Mouse (Mus musculus) forebrain, embryonic 14.5 days (tissue): ENCODE data around the gene Atad5. TPM values are rescaled to one million over a fixed set of nuclear protein-coding genes. Genes with fewer than 3 reads are reported as not detected.
A peak's percentile ranks its signal among the peaks of the same experiment; 100 is the strongest.

Source experiments
- ATAC-seq: fragments of 200-750 bp; cut with Nextera tagmentation; 2 replicates; pipeline ENCODE4 v1.8.0; 2017; ENCODE audit warnings: mild to moderate bottlenecking, moderate library complexity
- DNase-seq: peaks from one replicate; pipeline ENCODE4 v3.0.0-alpha.2; 2015; ENCODE audit warnings: low spot score
- H3K27ac ChIP-seq: fragments of 300-500 bp; sonication (generic); 2 replicates; pipeline ENCODE4 v1.5.1; 2014; ENCODE audit warnings: low read depth, mild to moderate bottlenecking, control low read depth, low read length, moderate library complexity
- H3K27me3 ChIP-seq: fragments of 300-500 bp; sonication (generic); replicated peaks from 2 replicates; pipeline ENCODE4 v1.6.1; 2014; ENCODE audit warnings: low read length, control low read depth, mixed read lengths; ENCODE audit not compliant: control insufficient read depth, insufficient read depth
- H3K36me3 ChIP-seq: fragments of 300-500 bp; sonication (generic); 2 replicates; pipeline ENCODE4 v1.6.1; 2014; ENCODE audit warnings: low read length, control low read depth; ENCODE audit not compliant: control insufficient read depth, insufficient read depth
- H3K4me1 ChIP-seq: fragments of 300-500 bp; sonication (generic); 2 replicates; pipeline ENCODE4 v1.6.1; 2014; ENCODE audit warnings: antibody characterized with exemption, low read length, control low read depth; ENCODE audit not compliant: control insufficient read depth, insufficient read depth
- H3K4me2 ChIP-seq: fragments of 300-500 bp; sonication (generic); 2 replicates; pipeline ENCODE4 v1.6.1; 2014; ENCODE audit warnings: mild to moderate bottlenecking, control low read depth, low read length
- H3K4me3 ChIP-seq: fragments of 300-500 bp; sonication (generic); 2 replicates; pipeline ENCODE4 v1.5.1; 2014; ENCODE audit warnings: low read depth, low read length, control low read depth
- H3K9ac ChIP-seq: fragments of 300-500 bp; sonication (generic); 2 replicates; pipeline ENCODE4 v1.6.1; 2014; ENCODE audit warnings: mild to moderate bottlenecking, low read length, control low read depth, moderate library complexity
- H3K9me3 ChIP-seq: fragments of 300-500 bp; sonication (generic); replicated peaks from 2 replicates; pipeline ENCODE4 v1.6.1; 2016; ENCODE audit warnings: low read length, control low read depth, mixed read lengths; ENCODE audit not compliant: control insufficient read depth
- WGBS: fragments of 180-500 bp; shearing (Covaris S2); extraction: QIAGEN DNeasy Blood & Tissue Kit; methylation state at CpG from one replicate; pipeline ENCODE4 v1.1.7; 2014; 5-methylcytosine and 5-hydroxymethylcytosine counted together
- polyA plus RNA-seq: library from polyadenylated mRNA; unstranded; fragments of >200 nt; fragmentation: Nextera tagmentation; extraction: Ambion mirVana; gene quantifications from 2 replicates; pipeline ENCODE4 v1.2.1, GENCODE M21; 2014

Atad5 gene
- polyA plus RNA-seq, 1 experiment from 2014 or later: 9.0 TPM

DNA sequence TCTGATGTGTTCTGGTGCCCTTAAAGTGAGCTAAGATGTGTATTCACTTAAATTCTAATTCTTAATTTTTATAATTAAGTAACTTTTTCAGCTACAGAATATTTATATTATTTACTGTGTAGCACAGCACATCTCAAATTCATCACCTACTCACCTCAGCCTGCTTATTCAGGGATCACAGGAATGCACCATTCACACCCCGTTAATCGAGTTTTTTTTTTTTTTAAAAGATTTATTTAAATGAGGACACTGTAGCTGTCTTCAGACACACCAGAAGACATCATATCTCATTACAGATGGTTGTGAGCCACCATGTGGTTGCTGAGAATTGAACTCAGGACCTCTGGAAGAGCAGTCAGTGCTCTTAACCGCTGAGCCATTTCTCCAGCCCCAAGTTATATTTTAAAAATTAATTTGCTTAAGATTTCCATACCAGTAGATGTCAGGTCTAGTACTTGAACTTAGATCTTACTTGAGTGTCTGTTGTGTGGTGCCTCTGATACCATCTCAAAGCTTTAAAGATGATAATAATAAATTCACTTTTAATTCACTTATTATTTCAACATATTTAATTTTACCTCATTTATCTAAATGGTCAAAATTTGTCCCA is 1.5 kb downstream of the Atad5 start:
- H3K4me3 ChIP-seq: peak overlapping the region; percentile 99

GRCm38 (mm10) chr11:80098444-80099056 is 9.3 kb downstream of the Atad5 start:
- no peaks in the 10 kb centered on the region for H3K9me3 ChIP-seq
- no peaks in the 10 kb centered on the region for H3K4me1 ChIP-seq
- H3K4me3 ChIP-seq: no peak overlapping the region
- H3K27ac ChIP-seq: no peak overlapping the region
- peaks cover 51% of the 10 kb centered on the region for H3K36me3 ChIP-seq
- ATAC-seq: no peak
- H3K27me3 ChIP-seq: no peaks in the 10 kb centered on the region
- 92% methylated on average over 3 of the region's 3 CpGs for WGBS
- H3K9ac ChIP-seq: no peak overlapping the region
- DNase-seq: no peak
- no peak overlapping the region for H3K4me2 ChIP-seq

More for the DNA sequence above, 1.5 kb downstream of the Atad5 start:
- peaks cover 2% of the 10 kb centered on the region; the same call in 1 of the 2 replicates for H3K4me1 ChIP-seq
- H3K9me3 ChIP-seq: no peaks in the 10 kb centered on the region
- H3K27ac ChIP-seq: no peak overlapping the region
- H3K36me3 ChIP-seq: peaks cover 7% of the 10 kb centered on the region
- peak overlapping the region; percentile 80 for H3K4me2 ChIP-seq
- WGBS: 52% methylated on average over 3 of the region's 3 CpGs
- H3K9ac ChIP-seq: no peak overlapping the region; the same call in 1 of the 2 replicates
- DNase-seq: no peak
- no peaks in the 10 kb centered on the region for H3K27me3 ChIP-seq
- ATAC-seq: no peak

GRCm38 (mm10) chr11:80101298-80101697 is 12.1 kb downstream of the Atad5 start:
- Histone ChIP-seq H3K27ac (no peak overlapping the region), H3K4me3 (no peak overlapping the region), H3K27me3 (no peaks in the 10 kb centered on the region), H3K4me1 (no peaks in the 10 kb centered on the region), H3K36me3 (peaks cover 53% of the 10 kb centered on the region), H3K9ac (no peak overlapping the region), H3K4me2 (no peak overlapping the region), H3K9me3 (no peaks in the 10 kb centered on the region)
- DNase-seq (no peak), ATAC-seq (no peak)
- 94% methylated on average over 6 of the region's 6 CpGs for WGBS

DNA sequence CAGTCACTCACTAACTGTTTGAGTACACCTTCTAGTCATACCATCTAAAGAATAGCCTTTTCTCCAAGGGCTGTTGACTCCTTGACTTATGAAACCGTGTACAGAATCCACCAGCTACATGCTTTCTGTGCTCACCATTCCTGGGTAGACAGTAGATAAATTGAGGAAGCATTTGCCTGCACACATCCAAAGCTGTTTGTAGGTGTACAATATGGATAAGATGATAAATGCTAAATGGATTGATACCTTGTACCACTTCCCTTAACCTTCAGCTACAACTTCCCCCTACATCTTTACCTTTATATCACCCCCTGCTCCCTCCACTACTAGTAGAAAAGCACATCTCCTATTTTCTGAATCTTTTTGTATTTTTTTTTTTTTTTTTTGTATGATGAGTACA is 15.2 kb downstream of the Atad5 start:
- Histone ChIP-seq H3K27ac (no peak overlapping the region), H3K27me3 (no peaks in the 10 kb centered on the region), H3K4me2 (no peak overlapping the region), H3K4me1 (no peaks in the 10 kb centered on the region), H3K4me3 (no peak overlapping the region), H3K36me3 (peaks cover 62% of the 10 kb centered on the region), H3K9ac (no peak overlapping the region), H3K9me3 (no peaks in the 10 kb centered on the region)
- DNase-seq (no peak), ATAC-seq (no peak)
- 88% methylated on average over 1 of the region's 1 CpGs for WGBS

GRCm38 (mm10) chr11:80116411-80116810 is 27.2 kb downstream of the Atad5 start:
- H3K4me3 ChIP-seq: no peak overlapping the region
- DNase-seq (no peak), ATAC-seq (no peak)
- no peaks in the 10 kb centered on the region for H3K27me3 ChIP-seq
- no peaks in the 10 kb centered on the region for H3K4me1 ChIP-seq
- WGBS: 88% methylated on average over 1 of the region's 1 CpGs
- H3K4me2 ChIP-seq: no peak overlapping the region
- H3K36me3 ChIP-seq: peaks cover 67% of the 10 kb centered on the region
- H3K9ac ChIP-seq: no peak overlapping the region
- H3K9me3 ChIP-seq: no peaks in the 10 kb centered on the region
- no peak overlapping the region for H3K27ac ChIP-seq

GRCm38 (mm10) chr11:80132050-80132449 is 42.9 kb downstream of the Atad5 start:
- no peak overlapping the region for H3K4me2 ChIP-seq
- DNase-seq (no peak), ATAC-seq (no peak)
- H3K9me3 ChIP-seq: no peaks in the 10 kb centered on the region
- no peak overlapping the region for H3K9ac ChIP-seq
- no peaks in the 10 kb centered on the region for H3K4me1 ChIP-seq
- no peak overlapping the region for H3K27ac ChIP-seq
- H3K36me3 ChIP-seq: peaks cover 47% of the 10 kb centered on the region
- WGBS: 73% methylated on average over 1 of the region's 1 CpGs
- H3K4me3 ChIP-seq: no peak overlapping the region
- no peaks in the 10 kb centered on the region for H3K27me3 ChIP-seq

GRCm38 (mm10) chr11:80134744-80135143 is 45.5 kb downstream of the Atad5 start:
- Histone ChIP-seq H3K27me3 (no peaks in the 10 kb centered on the region), H3K4me2 (no peak overlapping the region), H3K4me3 (no peak overlapping the region), H3K9me3 (no peaks in the 10 kb centered on the region), H3K9ac (no peak overlapping the region), H3K27ac (no peak overlapping the region), H3K4me1 (no peaks in the 10 kb centered on the region), H3K36me3 (peaks cover 52% of the 10 kb centered on the region)
- no peak for ATAC-seq
- peak; percentile 19 for DNase-seq
- 55% methylated on average over 4 of the region's 4 CpGs for WGBS

DNA sequence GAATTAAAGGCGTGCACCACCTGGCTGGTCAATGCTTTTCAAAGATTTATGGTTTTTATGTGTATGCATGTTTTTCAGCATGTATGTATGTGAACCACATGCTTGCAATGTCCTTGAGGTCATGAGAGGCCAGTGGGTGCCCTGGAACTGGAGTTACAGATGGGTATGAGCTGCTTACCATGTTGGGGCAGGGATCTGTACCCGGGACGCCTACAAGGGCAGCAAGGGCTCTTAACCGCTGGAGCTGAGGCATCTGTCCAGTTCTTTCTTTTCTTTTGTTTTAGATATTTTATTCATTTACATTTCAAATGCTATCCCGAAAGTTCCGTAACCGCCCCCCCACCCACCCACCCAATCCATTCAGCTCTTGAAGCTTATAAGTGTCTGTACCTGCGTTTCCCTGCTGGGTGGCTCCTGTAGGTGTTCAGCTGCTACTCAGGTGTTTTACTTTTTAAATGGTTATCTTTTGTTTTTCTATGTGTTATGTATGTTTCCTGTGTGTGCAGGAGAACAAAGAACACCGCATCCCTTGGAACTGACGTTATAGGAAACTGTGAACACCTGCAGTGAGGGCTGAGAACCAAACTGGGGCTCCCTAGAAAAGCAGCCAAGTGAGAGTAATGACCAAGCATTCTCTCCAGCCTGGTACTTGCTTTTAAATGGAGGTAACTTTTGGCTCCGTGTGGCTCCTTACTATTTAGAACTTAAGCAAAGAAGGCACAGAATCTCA is 46.9 kb downstream of the Atad5 start:
- no peak overlapping the region for H3K9ac ChIP-seq
- WGBS: 83% methylated on average over 11 of the region's 11 CpGs
- H3K27ac ChIP-seq: no peak overlapping the region
- no peak overlapping the region for H3K4me3 ChIP-seq
- no peaks in the 10 kb centered on the region for H3K9me3 ChIP-seq
- H3K4me1 ChIP-seq: no peaks in the 10 kb centered on the region
- H3K36me3 ChIP-seq: peaks cover 52% of the 10 kb centered on the region
- H3K27me3 ChIP-seq: no peaks in the 10 kb centered on the region
- no peak overlapping the region for H3K4me2 ChIP-seq
- ATAC-seq: no peak
- no peak for DNase-seq

DNA sequence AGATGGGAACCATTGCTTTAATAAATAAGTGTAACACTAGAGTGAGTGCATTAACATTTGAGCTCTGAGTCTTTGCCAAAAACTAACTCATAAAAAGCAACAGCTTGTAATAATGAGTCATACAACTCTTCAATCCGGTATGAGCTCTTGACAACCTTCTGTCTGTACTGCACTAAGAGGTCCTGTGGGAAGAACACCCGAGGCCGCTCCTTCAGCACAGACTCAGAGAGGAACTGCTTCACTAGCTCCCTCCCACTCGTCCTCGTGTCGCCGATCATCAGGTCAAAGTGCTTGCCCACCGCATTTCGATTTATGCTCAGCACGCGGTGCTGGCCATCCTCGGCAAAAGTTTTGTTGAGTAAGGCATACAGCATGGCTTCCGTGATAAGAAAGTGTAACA is 47.6 kb downstream of the Atad5 start:
- no peak overlapping the region for H3K4me2 ChIP-seq
- ATAC-seq (no peak), DNase-seq (no peak)
- 95% methylated on average over 13 of the region's 13 CpGs for WGBS
- H3K4me3 ChIP-seq: no peak overlapping the region
- H3K9ac ChIP-seq: no peak overlapping the region
- H3K9me3 ChIP-seq: no peaks in the 10 kb centered on the region
- peaks cover 50% of the 10 kb centered on the region for H3K36me3 ChIP-seq
- H3K27ac ChIP-seq: no peak overlapping the region
- no peaks in the 10 kb centered on the region for H3K27me3 ChIP-seq
- no peaks in the 10 kb centered on the region for H3K4me1 ChIP-seq
